Mouse (Mus musculus) cerebellum, adult 8-10 months (tissue): ENCODE measurements around the gene Kat2a.

Experiments used
- DNase-seq: peaks from one replicate; pipeline ENCODE4 v3.0.0; 2022

Kat2a gene

GRCm38 (mm10) chr11:100705095-100705747 lies 7.0 kb downstream of the Kat2a start:
- DNase-seq: no peak

GRCm38 (mm10) chr11:100703851-100704531 lies 8.3 kb downstream of the Kat2a start, which contains the start of gene Dhx58:
TSS of gene Dhx58 (minus strand) at chr11:100704271.
- DNase-seq: no peak

DNA sequence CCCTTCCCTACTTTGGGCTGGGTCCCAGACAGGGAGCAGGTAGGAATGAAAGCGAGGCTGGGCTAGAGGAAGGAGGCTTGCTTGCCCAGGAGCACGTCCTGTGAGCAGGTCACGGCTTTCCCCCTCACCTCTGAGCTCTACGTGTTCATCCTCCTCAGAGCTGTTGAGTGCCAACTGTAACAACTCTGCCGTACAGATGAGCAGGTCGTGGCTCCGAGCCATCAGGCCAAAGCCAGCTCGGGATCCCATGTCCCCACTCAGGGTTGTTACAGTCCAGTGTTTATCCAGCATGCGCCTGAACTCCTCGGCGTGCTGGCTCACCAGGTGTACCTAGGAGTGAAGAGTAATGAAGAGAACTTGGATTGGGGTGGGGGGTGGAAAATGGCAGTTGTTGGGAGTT lies 8.9 kb downstream of the Kat2a start:
- no peak for DNase-seq

- DNase-seq: no peak
These were observed 9.4 kb downstream of the Kat2a start for GRCm38 (mm10) chr11:100702906-100703305.

GRCm38 (mm10) chr11:100702081-100702851 lies 10.0 kb downstream of the Kat2a start:
- peak; percentile 64 for DNase-seq

- DNase-seq: no peak
These were observed 11.0 kb downstream of the Kat2a start for GRCm38 (mm10) chr11:100701301-100701700.

GRCm38 (mm10) chr11:100700710-100701109 lies 11.6 kb downstream of the Kat2a start:
- DNase-seq: no peak

- no peak for DNase-seq
These were observed 14.3 kb downstream of the Kat2a start for GRCm38 (mm10) chr11:100697921-100698320.

- DNase-seq: peak; percentile 74
These were observed 17.3 kb downstream of the Kat2a start for GRCm38 (mm10) chr11:100694926-100695325.

- no peak for DNase-seq
These were observed 19.1 kb downstream of the Kat2a start for GRCm38 (mm10) chr11:100693154-100693553.

DNA sequence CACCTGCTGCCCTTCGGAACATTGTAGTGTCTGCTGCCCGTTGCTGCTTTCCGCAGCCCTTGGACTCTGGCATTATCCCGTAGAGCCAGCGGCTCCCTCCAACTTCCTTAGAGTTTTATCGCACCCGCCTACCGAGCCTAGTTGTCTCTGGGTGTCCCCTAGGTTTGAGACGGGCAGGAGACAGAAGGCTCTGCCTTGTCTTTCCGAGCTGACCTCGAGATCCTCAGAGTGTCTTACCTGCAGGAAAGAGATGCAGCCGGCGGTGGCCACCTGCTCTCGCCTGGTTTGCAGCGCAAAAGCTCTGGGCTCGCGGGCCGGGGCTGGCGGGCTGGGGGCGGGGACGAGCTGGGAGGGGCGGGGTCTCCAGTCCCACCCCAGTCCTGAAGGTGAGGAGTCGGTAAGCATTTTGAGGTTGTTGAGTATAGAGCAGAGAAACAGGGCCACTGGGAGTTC lies 20.1 kb downstream of the Kat2a start, which contains the start of gene Zfp385c:
Zfp385c (minus strand) TSS at position 292 of the 453 bp plus-strand sequence.
- no peak for DNase-seq

DNA sequence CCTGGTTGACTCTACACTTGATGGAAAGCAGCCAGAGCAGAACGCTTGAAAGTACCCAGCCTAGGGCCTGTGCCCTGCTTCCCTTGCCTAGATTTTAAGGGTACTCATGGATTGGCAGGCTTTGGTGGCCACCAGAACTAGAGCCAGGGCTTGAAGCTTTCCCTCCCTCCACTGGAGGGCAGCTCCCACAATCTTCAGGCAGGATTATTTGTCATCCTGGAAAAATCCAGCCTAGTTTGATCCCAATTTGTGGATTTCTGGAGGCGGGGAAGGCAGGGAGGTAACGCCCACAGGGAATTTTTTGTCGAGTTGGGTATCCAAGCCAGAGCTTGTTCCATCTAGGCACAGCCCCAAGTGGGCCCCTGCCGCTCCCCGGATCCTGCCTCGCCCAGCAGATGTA lies 21.9 kb downstream of the Kat2a start:
- DNase-seq: no peak

- DNase-seq: no peak
These were observed 23.8 kb downstream of the Kat2a start for GRCm38 (mm10) chr11:100688443-100688842.

DNA sequence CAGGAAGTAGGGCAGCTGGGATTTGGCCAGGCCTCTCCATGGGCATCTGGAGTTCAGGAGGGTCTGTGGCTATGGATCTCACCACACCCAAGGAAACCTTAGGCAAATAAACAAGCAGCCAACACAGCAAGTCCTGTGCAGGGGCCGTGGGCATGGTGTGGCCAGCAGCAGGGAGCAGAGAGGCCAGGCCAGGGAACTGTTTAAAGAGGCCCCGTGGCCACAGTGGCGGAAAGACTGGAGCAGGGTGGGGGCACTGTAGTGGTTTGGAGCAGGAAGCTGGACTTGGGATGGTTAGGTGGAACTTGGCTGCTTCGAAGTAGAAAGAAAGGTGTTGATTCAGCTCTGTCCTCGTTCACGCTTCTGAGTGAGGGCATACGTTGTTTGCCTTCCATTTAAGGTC lies 25.0 kb downstream of the Kat2a start:
- DNase-seq: no peak

GRCm38 (mm10) chr11:100685371-100685770 lies 26.9 kb downstream of the Kat2a start:
- DNase-seq: no peak

DNA sequence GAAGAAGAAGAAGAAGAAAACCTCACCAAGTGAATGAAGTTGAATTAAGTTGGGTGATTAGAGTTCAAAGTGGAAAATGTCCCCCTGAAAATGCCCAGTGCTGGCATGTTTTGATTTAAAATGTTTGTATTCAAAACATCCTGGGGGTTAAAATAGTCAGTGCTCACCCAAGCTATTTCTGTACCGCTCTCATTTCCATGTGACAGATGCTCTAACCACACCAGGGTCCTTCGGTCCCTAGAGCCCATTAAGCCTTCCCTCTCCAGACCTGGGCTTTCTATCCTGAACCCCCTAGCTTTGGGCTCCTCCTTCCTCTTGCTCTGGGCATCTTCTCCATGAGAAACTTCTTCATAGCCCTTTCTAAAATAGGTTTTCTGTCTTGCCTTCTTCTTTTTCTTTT lies 28.2 kb downstream of the Kat2a start:
- DNase-seq: no peak

GRCm38 (mm10) chr11:100682526-100682925 lies 29.7 kb downstream of the Kat2a start:
- DNase-seq: no peak

- DNase-seq: no peak
These were observed 30.4 kb downstream of the Kat2a start for GRCm38 (mm10) chr11:100681826-100682225.

GRCm38 (mm10) chr11:100677810-100678209 lies 34.5 kb downstream of the Kat2a start:
- DNase-seq: no peak

DNA sequence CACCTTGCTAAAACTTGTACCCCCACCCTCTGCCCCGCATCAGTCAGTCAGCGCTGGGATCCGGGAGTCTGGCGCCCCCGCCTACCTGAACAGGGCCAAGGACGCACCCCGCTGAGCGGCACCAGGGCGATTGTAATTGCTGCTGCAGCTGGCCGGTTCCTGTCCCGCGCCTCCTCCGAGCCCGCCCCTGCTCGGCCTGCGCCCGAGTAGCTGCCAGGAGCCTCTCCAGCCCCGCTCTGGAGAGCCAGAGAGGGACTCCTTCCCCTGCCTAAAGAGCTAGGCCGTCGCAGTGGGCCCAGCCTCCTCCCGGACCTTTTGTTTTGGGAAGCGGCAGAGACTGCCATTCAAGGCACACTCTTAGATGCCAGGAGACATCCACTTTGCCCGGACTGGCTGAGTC lies 39.1 kb downstream of the Kat2a start:
- no peak for DNase-seq

GRCm38 (mm10) chr11:100671956-100672355 lies 40.3 kb downstream of the Kat2a start:
- DNase-seq: no peak

- no peak for DNase-seq
These were observed 41.2 kb downstream of the Kat2a start for GRCm38 (mm10) chr11:100671049-100671448.

DNA sequence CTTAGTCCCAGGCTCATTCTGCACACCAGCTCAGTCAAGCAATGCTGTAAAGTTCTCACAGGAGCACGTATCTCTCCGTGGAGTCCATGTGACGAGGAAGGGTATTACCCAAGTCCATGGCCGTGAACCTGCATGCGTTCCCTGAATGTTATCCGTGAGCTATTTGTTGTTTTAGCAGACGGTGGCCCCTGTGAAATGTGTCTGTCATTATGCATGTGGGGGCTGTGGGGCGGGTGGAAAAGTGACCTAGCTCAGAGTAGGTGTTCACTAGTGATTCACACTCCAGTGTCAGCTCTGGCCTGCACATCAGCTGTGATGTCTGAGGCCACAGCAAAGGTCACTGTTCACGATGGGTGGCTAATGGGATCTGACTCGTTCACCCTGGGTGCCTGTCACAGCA lies 52.5 kb downstream of the Kat2a start:
- DNase-seq: no peak

DNA sequence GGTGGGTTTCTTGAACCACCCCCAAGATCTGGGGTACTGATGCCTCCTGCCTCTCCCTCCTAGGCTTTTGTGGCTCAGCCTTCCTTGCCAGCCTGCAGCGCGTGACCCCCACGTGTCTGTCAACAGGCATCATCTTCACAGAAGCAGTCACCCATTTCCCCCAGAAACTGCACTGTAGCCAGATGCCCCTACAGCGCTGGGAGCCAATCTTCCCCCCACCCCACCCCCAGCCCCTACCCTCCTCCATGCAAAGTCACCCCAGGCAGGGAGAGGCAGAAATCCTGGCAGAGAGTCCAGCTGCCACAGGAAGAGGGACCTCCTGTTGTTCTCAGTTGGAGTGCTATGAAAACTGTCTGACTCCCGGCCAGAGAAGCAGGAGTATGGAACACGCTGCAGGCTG lies 55.8 kb downstream of the Kat2a start:
- no peak for DNase-seq
